Mouse (Mus musculus): ENCODE data around the gene Ykt6. TPM values are rescaled to one million over a fixed set of nuclear protein-coding genes. Genes with fewer than 3 reads are reported as not detected.
A peak's percentile ranks its signal among the peaks of the same experiment; 100 is the strongest.

Ykt6 gene
- 31.7 and 33.7 TPM in 2 replicates for polyA plus RNA-seq (2012; rRNA removed)

- peak within 1 kb of the TSS; percentile 90 for H3K27ac ChIP-seq (ENCODE audit: control insufficient read depth, insufficient read depth, low read depth, low read length)
- H3K4me3 ChIP-seq (ENCODE audit: control insufficient read depth, low read depth, low read length) = peak within 1 kb of the TSS; percentile 99
- no peaks in the 10 kb centered on the region for H3K27me3 ChIP-seq (ENCODE audit: control insufficient read depth, insufficient read depth, low read length)
- H3K4me1 ChIP-seq (ENCODE audit: control insufficient read depth, insufficient read depth, low read length) = peaks cover 9% of the 10 kb centered on the region
- no peak for TF ChIP-seq CTCF (IDR thresholded peaks at IDR 0.05; ENCODE audit: control insufficient read depth, insufficient read depth, insufficient replicate concordance, low read depth, low read length)
- peak; percentile 66 for TF ChIP-seq POLR2A (IDR thresholded peaks at IDR 0.05; ENCODE audit: control insufficient read depth, low read depth, low read length)
- no peaks in the 10 kb centered on the region; the same call in none of the 2 replicates for H3K36me3 ChIP-seq (ENCODE audit: control insufficient read depth, insufficient read depth, low read length)
Measured at GRCm38 (mm10) chr11:5955546-5956276, at the start of gene Ykt6. Ykt6 (plus strand) TSS chr11:5955693.

- TF ChIP-seq POLR2A (IDR thresholded peaks at IDR 0.05; ENCODE audit: control insufficient read depth, low read depth, low read length) (no peak), CTCF (IDR thresholded peaks at IDR 0.05; ENCODE audit: control insufficient read depth, insufficient read depth, insufficient replicate concordance, low read depth, low read length) (no peak)
- H3K27ac ChIP-seq (ENCODE audit: control insufficient read depth, insufficient read depth, low read depth, low read length) = no peak overlapping the region
- H3K4me3 ChIP-seq (ENCODE audit: control insufficient read depth, low read depth, low read length) = no peak overlapping the region
- H3K4me1 ChIP-seq (ENCODE audit: control insufficient read depth, insufficient read depth, low read length) = peaks cover 15% of the 10 kb centered on the region
- no peaks in the 10 kb centered on the region for H3K27me3 ChIP-seq (ENCODE audit: control insufficient read depth, insufficient read depth, low read length)
- H3K36me3 ChIP-seq (ENCODE audit: control insufficient read depth, insufficient read depth, low read length) = no peaks in the 10 kb centered on the region
Measured at GRCm38 (mm10) chr11:5905778-5906518, 49.5 kb upstream of the Ykt6 start.

GRCm38 (mm10) chr11:5907096-5907495 lies 48.4 kb upstream of the Ykt6 start:
- Histone ChIP-seq H3K4me3 (ENCODE audit: control insufficient read depth, low read depth, low read length) (no peak overlapping the region), H3K27ac (ENCODE audit: control insufficient read depth, insufficient read depth, low read depth, low read length) (no peak overlapping the region), H3K4me1 (ENCODE audit: control insufficient read depth, insufficient read depth, low read length) (peaks cover 9% of the 10 kb centered on the region)

GRCm38 (mm10) chr11:5908642-5909041 lies 46.9 kb upstream of the Ykt6 start:
- Histone ChIP-seq H3K27ac (ENCODE audit: control insufficient read depth, insufficient read depth, low read depth, low read length) (no peak overlapping the region), H3K36me3 (ENCODE audit: control insufficient read depth, insufficient read depth, low read length) (no peaks in the 10 kb centered on the region), H3K27me3 (ENCODE audit: control insufficient read depth, insufficient read depth, low read length) (no peaks in the 10 kb centered on the region), H3K4me1 (ENCODE audit: control insufficient read depth, insufficient read depth, low read length) (no peaks in the 10 kb centered on the region), H3K4me3 (ENCODE audit: control insufficient read depth, low read depth, low read length) (no peak overlapping the region)
- TF ChIP-seq POLR2A (IDR thresholded peaks at IDR 0.05; ENCODE audit: control insufficient read depth, low read depth, low read length) (no peak), CTCF (IDR thresholded peaks at IDR 0.05; ENCODE audit: control insufficient read depth, insufficient read depth, insufficient replicate concordance, low read depth, low read length) (no peak)

More at GRCm38 (mm10) chr11:5907096-5907495, 48.4 kb upstream of the Ykt6 start:
- TF ChIP-seq POLR2A (IDR thresholded peaks at IDR 0.05; ENCODE audit: control insufficient read depth, low read depth, low read length) = no peak
- no peak for TF ChIP-seq CTCF (IDR thresholded peaks at IDR 0.05; ENCODE audit: control insufficient read depth, insufficient read depth, insufficient replicate concordance, low read depth, low read length)
- Histone ChIP-seq H3K27me3 (ENCODE audit: control insufficient read depth, insufficient read depth, low read length) (no peaks in the 10 kb centered on the region), H3K36me3 (ENCODE audit: control insufficient read depth, insufficient read depth, low read length) (no peaks in the 10 kb centered on the region)

GRCm38 (mm10) chr11:5912635-5913034 lies 42.9 kb upstream of the Ykt6 start:
- peak; percentile 49; the same call in 1 of the 2 replicates for TF ChIP-seq CTCF (IDR thresholded peaks at IDR 0.05; ENCODE audit: control insufficient read depth, insufficient read depth, insufficient replicate concordance, low read depth, low read length)
- no peak for TF ChIP-seq POLR2A (IDR thresholded peaks at IDR 0.05; ENCODE audit: control insufficient read depth, low read depth, low read length)
- Histone ChIP-seq H3K27ac (ENCODE audit: control insufficient read depth, insufficient read depth, low read depth, low read length) (no peak overlapping the region), H3K4me3 (ENCODE audit: control insufficient read depth, low read depth, low read length) (no peak overlapping the region), H3K36me3 (ENCODE audit: control insufficient read depth, insufficient read depth, low read length) (no peaks in the 10 kb centered on the region), H3K27me3 (ENCODE audit: control insufficient read depth, insufficient read depth, low read length) (no peaks in the 10 kb centered on the region), H3K4me1 (ENCODE audit: control insufficient read depth, insufficient read depth, low read length) (no peaks in the 10 kb centered on the region)

GRCm38 (mm10) chr11:5913256-5913655 lies 42.2 kb upstream of the Ykt6 start:
- Histone ChIP-seq H3K36me3 (ENCODE audit: control insufficient read depth, insufficient read depth, low read length) (no peaks in the 10 kb centered on the region), H3K27me3 (ENCODE audit: control insufficient read depth, insufficient read depth, low read length) (no peaks in the 10 kb centered on the region), H3K4me3 (ENCODE audit: control insufficient read depth, low read depth, low read length) (no peak overlapping the region), H3K27ac (ENCODE audit: control insufficient read depth, insufficient read depth, low read depth, low read length) (no peak overlapping the region), H3K4me1 (ENCODE audit: control insufficient read depth, insufficient read depth, low read length) (no peaks in the 10 kb centered on the region)
- TF ChIP-seq CTCF (IDR thresholded peaks at IDR 0.05; ENCODE audit: control insufficient read depth, insufficient read depth, insufficient replicate concordance, low read depth, low read length) = no peak
- TF ChIP-seq POLR2A (IDR thresholded peaks at IDR 0.05; ENCODE audit: control insufficient read depth, low read depth, low read length) = no peak

- no peaks in the 10 kb centered on the region for H3K36me3 ChIP-seq (ENCODE audit: control insufficient read depth, insufficient read depth, low read length)
- H3K27ac ChIP-seq (ENCODE audit: control insufficient read depth, insufficient read depth, low read depth, low read length) = no peak overlapping the region
- no peaks in the 10 kb centered on the region for H3K27me3 ChIP-seq (ENCODE audit: control insufficient read depth, insufficient read depth, low read length)
- TF ChIP-seq CTCF (IDR thresholded peaks at IDR 0.05; ENCODE audit: control insufficient read depth, insufficient read depth, insufficient replicate concordance, low read depth, low read length) (no peak), POLR2A (IDR thresholded peaks at IDR 0.05; ENCODE audit: control insufficient read depth, low read depth, low read length) (no peak)
- H3K4me3 ChIP-seq (ENCODE audit: control insufficient read depth, low read depth, low read length) = no peak overlapping the region
- H3K4me1 ChIP-seq (ENCODE audit: control insufficient read depth, insufficient read depth, low read length) = no peaks in the 10 kb centered on the region
Measured at GRCm38 (mm10) chr11:5913936-5914335, 41.6 kb upstream of the Ykt6 start.
